ENCODE assay signal across 25 mouse cellular contexts in the genomic region with DNA sequence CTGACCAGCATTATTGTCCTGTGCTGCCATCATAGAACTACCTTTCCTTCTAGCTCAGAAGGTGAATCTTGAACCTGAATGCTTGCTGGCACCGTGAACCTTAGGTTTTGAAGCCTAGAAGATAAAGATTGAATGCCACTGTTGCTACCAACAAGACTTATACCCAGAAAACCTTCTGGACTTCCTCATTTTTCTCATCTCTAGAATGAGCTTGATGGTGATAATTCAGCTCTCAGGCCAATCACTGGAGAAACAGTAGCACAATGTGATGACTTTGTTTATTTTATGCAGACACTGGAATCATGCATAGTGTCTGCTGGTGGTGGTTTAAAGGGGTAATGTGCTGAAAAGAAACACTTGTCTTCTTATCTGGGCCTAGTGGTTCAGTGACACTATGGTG.
"Had no signal": no experiment of that assay in that cellular context is flagged by ENCODE, and none has a peak within 500 bp of the region (broad histone marks: within the 10 kb centered on the region; RNA-seq: fewer than 3 reads in every experiment).

No protein-coding gene starts in this region.

- H3K4me3 ChIP-seq: embryonic facial prominence, embryonic 10.5 days; embryonic facial prominence, embryonic 12.5 days; embryonic facial prominence, embryonic 13.5 days; embryonic facial prominence, embryonic 15.5 days; erythroblast, embryonic 14.5 days; forebrain, embryonic 10.5 days; forebrain, embryonic 12.5 days; forebrain, embryonic 13.5 days; forebrain, embryonic 15.5 days; gastrocnemius, adult 2 months; heart, adult 2 months had no signal

- H3K9me3 ChIP-seq: embryonic facial prominence, embryonic 10.5 days; embryonic facial prominence, embryonic 12.5 days; embryonic facial prominence, embryonic 13.5 days; embryonic facial prominence, embryonic 15.5 days; forebrain, embryonic 10.5 days; forebrain, embryonic 12.5 days; forebrain, embryonic 13.5 days; forebrain, embryonic 15.5 days had no signal

- H3K4me1 ChIP-seq: embryonic facial prominence, embryonic 10.5 days; embryonic facial prominence, embryonic 12.5 days; embryonic facial prominence, embryonic 13.5 days; embryonic facial prominence, embryonic 15.5 days; forebrain, embryonic 10.5 days; forebrain, embryonic 12.5 days; forebrain, embryonic 13.5 days; forebrain, embryonic 15.5 days had no signal

- H3K36me3 ChIP-seq: embryonic facial prominence, embryonic 10.5 days; embryonic facial prominence, embryonic 12.5 days; embryonic facial prominence, embryonic 13.5 days; embryonic facial prominence, embryonic 15.5 days; forebrain, embryonic 10.5 days; forebrain, embryonic 12.5 days; forebrain, embryonic 15.5 days had no signal

- DNase-seq: cerebellum, adult 8-10 months; cerebellum, adult 9-10 months; cerebellum, adult 9-11 months; cerebellum, postnatal 10 days; cerebellum, postnatal 14 days; cerebellum, postnatal 36 days; embryo, embryonic 11 days; forebrain, postnatal 0 days; gastrocnemius, adult 2 months; gastrocnemius, postnatal 10 days; gastrocnemius, postnatal 14 days; gastrocnemius, postnatal 25 days; gastrocnemius, postnatal 36 days; heart, adult 11 months; heart, adult 18-20 months; heart, adult 2 months had no signal

- H3K9ac ChIP-seq: embryonic facial prominence, embryonic 12.5 days; embryonic facial prominence, embryonic 13.5 days; embryonic facial prominence, embryonic 15.5 days; forebrain, embryonic 12.5 days; forebrain, embryonic 13.5 days; forebrain, embryonic 15.5 days; forebrain, postnatal 0 days had no signal

- H3K27ac ChIP-seq: embryonic facial prominence, embryonic 10.5 days; embryonic facial prominence, embryonic 12.5 days; embryonic facial prominence, embryonic 13.5 days; embryonic facial prominence, embryonic 15.5 days; forebrain, embryonic 10.5 days; forebrain, embryonic 12.5 days; forebrain, embryonic 13.5 days; forebrain, embryonic 15.5 days; gastrocnemius, adult 2 months; heart, adult 2 months had no signal

- H3K27me3 ChIP-seq: embryonic facial prominence, embryonic 12.5 days; embryonic facial prominence, embryonic 13.5 days; embryonic facial prominence, embryonic 15.5 days; forebrain, embryonic 12.5 days; forebrain, embryonic 13.5 days; forebrain, embryonic 15.5 days had no signal
